Mouse (Mus musculus) CH12.LX (cell line): ENCODE measurements at regions not wholly inside any gene's neighbourhood (a gene's known extent, or its start where the extent isn't known, plus 50 kb on each side); places are given as distances from the start of the nearest gene placed in this dataset.

Source experiments
- DNase-seq: peaks from one replicate; pipeline ENCODE4 v3.0.0-alpha.2; 2013; ENCODE audit errors: extremely low read depth
- H3K27ac ChIP-seq: 2 replicates; pipeline ENCODE4 v1.5.1; 2012; ENCODE audit warnings: low read depth, mild to moderate bottlenecking, control low read depth, moderate library complexity; ENCODE audit not compliant: insufficient read depth
- H3K27me3 ChIP-seq: replicated peaks from 2 replicates; pipeline ENCODE3; 2012; ENCODE audit warnings: inconsistent platforms
- H3K36me3 ChIP-seq, 2 experiments: replicated peaks in 1 of 2; 2 replicates each; pipeline versions ENCODE3 to v1.6.1; 2012; ENCODE audit warnings: inconsistent platforms in 1 of 2, low read length in 1 of 2, mild to moderate bottlenecking in 1 of 2, mixed read lengths in 1 of 2, moderate library complexity in 1 of 2; ENCODE audit not compliant: control insufficient read depth in 1 of 2, insufficient read depth in 1 of 2
- H3K4me1 ChIP-seq, 2 experiments: 2 replicates each; pipeline ENCODE4 v1.6.1; 2012; ENCODE audit warnings: inconsistent platforms in 1 of 2, moderate library complexity in 1 of 2; ENCODE audit not compliant: insufficient read depth in 2 of 2, control insufficient read depth in 1 of 2
- H3K4me2 ChIP-seq: 2 replicates; pipeline ENCODE4 v1.6.1; 2012; ENCODE audit warnings: low read depth, mild to moderate bottlenecking, control low read depth; ENCODE audit not compliant: poor library complexity, insufficient read depth, severe bottlenecking
- H3K4me3 ChIP-seq, 3 experiments: fragments of 150-350 bp in 1 of 3; sonication (generic) in 1 of 3; replicated peaks in 1 of 3; 2 replicates each; pipeline versions ENCODE3 to v1.5.1; 2011 to 2012; ENCODE audit warnings: low read depth in 2 of 3, low read length in 2 of 3, mild to moderate bottlenecking in 2 of 3, moderate library complexity in 2 of 3, control low read depth in 1 of 3, improper control_type of control experiment in 1 of 3, inconsistent platforms in 1 of 3, mixed read lengths in 1 of 3; ENCODE audit not compliant: poor library complexity in 1 of 3
- H3K79me2 ChIP-seq: replicated peaks from 2 replicates; pipeline ENCODE4 v1.6.1; 2012; ENCODE audit warnings: mild to moderate bottlenecking, moderate library complexity; ENCODE audit not compliant: control insufficient read depth, poor library complexity, insufficient read depth, severe bottlenecking; ENCODE audit errors: extremely low read depth
- H3K9ac ChIP-seq: 2 replicates; pipeline ENCODE4 v1.6.1; 2012; ENCODE audit warnings: low read depth, mild to moderate bottlenecking, control low read depth, moderate library complexity; ENCODE audit not compliant: insufficient read depth
- H3K9me3 ChIP-seq: replicated peaks from 2 replicates; pipeline ENCODE3; 2012; ENCODE audit warnings: low read length, inconsistent platforms, mixed read lengths
- BHLHE40 ChIP-seq: IDR thresholded peaks from 2 replicates; pipeline ENCODE4 v1.6.1; 2011; ENCODE audit warnings: mild to moderate bottlenecking, low read depth, low read length, improper control_type of control experiment
- CHD1 ChIP-seq: IDR thresholded peaks from 2 replicates; pipeline ENCODE4 v1.6.1; 2012; ENCODE audit warnings: low read depth, low read length, improper control_type of control experiment, inconsistent platforms
- CHD2 ChIP-seq: IDR thresholded peaks from 2 replicates; pipeline ENCODE4 v1.6.1; 2011; ENCODE audit warnings: low read length, improper control_type of control experiment
- CTCF ChIP-seq, 2 experiments: IDR thresholded peaks in 1 of 2; conservative IDR thresholded peaks in 1 of 2; 2 replicates each; pipeline ENCODE4 v1.5.1; 2011 to 2012; ENCODE audit warnings: low read depth in 2 of 2, low read length in 2 of 2, improper control_type of control experiment in 1 of 2, inconsistent platforms in 1 of 2, mild to moderate bottlenecking in 1 of 2, moderate library complexity in 1 of 2
- E2F4 ChIP-seq: IDR thresholded peaks from 2 replicates; pipeline ENCODE4 v1.6.1; 2011; ENCODE audit warnings: low read depth, low read length, improper control_type of control experiment; ENCODE audit not compliant: insufficient replicate concordance
- ELF1 ChIP-seq: IDR thresholded peaks from 2 replicates; pipeline ENCODE4 v1.6.1; 2014; ENCODE audit warnings: low read depth, mild to moderate bottlenecking, inconsistent platforms, low read length, improper control_type of control experiment
- GABPA ChIP-seq: IDR thresholded peaks from 2 replicates; pipeline ENCODE4 v1.6.1; 2012; ENCODE audit warnings: low read depth, low read length, improper control_type of control experiment, inconsistent platforms; ENCODE audit not compliant: insufficient replicate concordance
- HCFC1 ChIP-seq: IDR thresholded peaks from 2 replicates; pipeline ENCODE4 v1.6.1; 2012; ENCODE audit warnings: low read depth, mild to moderate bottlenecking, inconsistent platforms, low read length, improper control_type of control experiment
- JUND ChIP-seq: conservative IDR thresholded peaks from 2 replicates; pipeline ENCODE4 v1.6.1; 2011; ENCODE audit warnings: low read depth, low read length, improper control_type of control experiment
- MAFK ChIP-seq: IDR thresholded peaks from 2 replicates; pipeline ENCODE4 v1.6.1; 2011; ENCODE audit warnings: low read length, improper control_type of control experiment; ENCODE audit not compliant: insufficient replicate concordance
- MAZ ChIP-seq: IDR thresholded peaks from 2 replicates; pipeline ENCODE4 v1.6.1; 2012; ENCODE audit warnings: low read depth, mild to moderate bottlenecking, inconsistent platforms, low read length, improper control_type of control experiment, moderate library complexity
- MEF2A ChIP-seq: IDR thresholded peaks from 2 replicates; pipeline ENCODE4 v1.6.1; 2014; ENCODE audit warnings: low read depth, mild to moderate bottlenecking, inconsistent platforms, low read length, improper control_type of control experiment, borderline replicate concordance
- MXI1 ChIP-seq: IDR thresholded peaks from 2 replicates; pipeline ENCODE4 v1.6.1; 2011; ENCODE audit warnings: mild to moderate bottlenecking, low read depth, low read length, improper control_type of control experiment
- MYC ChIP-seq: IDR thresholded peaks from 2 replicates; pipeline ENCODE4 v1.6.1; 2011; ENCODE audit warnings: low read depth, mild to moderate bottlenecking, improper control_type of control experiment, low read length
- NRF1 ChIP-seq: IDR thresholded peaks from 2 replicates; pipeline ENCODE4 v1.6.1; 2014; ENCODE audit warnings: low read depth, mild to moderate bottlenecking, inconsistent platforms, low read length, improper control_type of control experiment, moderate library complexity
- POLR2A ChIP-seq: IDR thresholded peaks from 2 replicates; pipeline ENCODE4 v1.6.1; 2011; ENCODE audit warnings: low read depth, mild to moderate bottlenecking, improper control_type of control experiment, low read length
- POLR2AphosphoS2 ChIP-seq: IDR thresholded peaks from 2 replicates; pipeline ENCODE4 v1.6.1; 2011; ENCODE audit warnings: low read depth, low read length, improper control_type of control experiment
- RAD21 ChIP-seq: IDR thresholded peaks from 2 replicates; pipeline ENCODE4 v1.6.1; 2011; ENCODE audit warnings: low read depth, mild to moderate bottlenecking, low read length, improper control_type of control experiment, moderate library complexity
- RCOR1 ChIP-seq: conservative IDR thresholded peaks from 2 replicates; pipeline ENCODE4 v1.6.1; 2012; ENCODE audit warnings: low read depth, mild to moderate bottlenecking, inconsistent platforms, low read length, improper control_type of control experiment
- SIN3A ChIP-seq: IDR thresholded peaks from 2 replicates; pipeline ENCODE4 v1.6.1; 2012; ENCODE audit warnings: low read length, improper control_type of control experiment, inconsistent platforms
- UBTF ChIP-seq: IDR thresholded peaks from 2 replicates; pipeline ENCODE4 v1.6.1; 2012; ENCODE audit warnings: low read depth, mild to moderate bottlenecking, inconsistent platforms, low read length, improper control_type of control experiment, moderate library complexity
- USF2 ChIP-seq: conservative IDR thresholded peaks from 2 replicates; pipeline ENCODE4 v1.6.1; 2011; ENCODE audit warnings: low read depth, low read length, improper control_type of control experiment
- ZC3H11A ChIP-seq: IDR thresholded peaks from 2 replicates; pipeline ENCODE4 v1.6.1; 2012; ENCODE audit warnings: low read depth, mild to moderate bottlenecking, inconsistent platforms, low read length, improper control_type of control experiment
- ZMIZ1 ChIP-seq: IDR thresholded peaks from 2 replicates; pipeline ENCODE4 v1.6.1; 2012; ENCODE audit warnings: low read depth, mild to moderate bottlenecking, inconsistent platforms, low read length, improper control_type of control experiment
- dilution Hi-C: fragments of 300-500 bp; cut with MboI; formaldehyde crosslinking; loops from 2 replicates; pipeline ENCODE4 v1.14.3; 2020; ENCODE audit warnings: low sequenced_read_pairs; ENCODE audit not compliant: extremely low pct_unique_long_range_greater_than_20kb, extremely low pct_ligation_motif_present
- in situ Hi-C: fragments of 300-500 bp; cut with MboI; formaldehyde crosslinking; loops from 3 replicates; pipeline ENCODE4 v1.14.3; 2019; ENCODE audit warnings: low sequenced_read_pairs, low pct_ligation_motif_present, low pct_unique_long_range_greater_than_20kb, mixed read lengths

GRCm38 (mm10) chr3:71563820-71564418 lies 1403.7 kb downstream of the Sis start (continued):
- no peak for TF ChIP-seq JUND
- no peak for TF ChIP-seq MEF2A
- no peak for TF ChIP-seq ZC3H11A
- no peak for TF ChIP-seq MAFK
- no peak for TF ChIP-seq USF2
- 0 out of 2 replicates have a peak, but pooled peaks have one; percentile 38 for TF ChIP-seq HCFC1
- no peak for TF ChIP-seq E2F4
- TF ChIP-seq BHLHE40, result no peak
- TF ChIP-seq UBTF, result no peak
- no peak for TF ChIP-seq CTCF (conservative IDR thresholded peaks at IDR 0.05 in 1 of 2, IDR thresholded peaks at IDR 0.05 in 1 of 2; ENCODE audit: low read depth in 2 of 2, low read length in 2 of 2)
- TF ChIP-seq NRF1, result no peak
- TF ChIP-seq MXI1, result no peak

- dilution Hi-C loops (no loop called here), in situ Hi-C loops (no loop called here)
- H3K4me1 ChIP-seq, result no peaks in the 10 kb centered on the region
- TF ChIP-seq POLR2AphosphoS2 (no peak), MAZ (no peak), MAFK (no peak), ZMIZ1 (no peak), ELF1 (no peak)
- H3K27me3 ChIP-seq, result no peaks in the 10 kb centered on the region
- no peak overlapping the region for H3K4me2 ChIP-seq
- no peaks in the 10 kb centered on the region for H3K9me3 ChIP-seq
- H3K79me2 ChIP-seq, result no peaks in the 10 kb centered on the region
- no peak overlapping the region for H3K27ac ChIP-seq
- H3K4me3 ChIP-seq, result no peak overlapping the region
- H3K36me3 ChIP-seq, result no peaks in the 10 kb centered on the region
- no peak overlapping the region for H3K9ac ChIP-seq
- DNase-seq, result no peak
These were observed 1404.8 kb downstream of the Sis start for GRCm38 (mm10) chr3:71562901-71563300.

- no peak overlapping the region for H3K9ac ChIP-seq
- dilution Hi-C loops (no loop called here), in situ Hi-C loops (no loop called here)
- no peaks in the 10 kb centered on the region for H3K79me2 ChIP-seq
- H3K4me2 ChIP-seq, result no peak overlapping the region
- no peaks in the 10 kb centered on the region for H3K4me1 ChIP-seq
- no peak overlapping the region for H3K4me3 ChIP-seq
- no peak for TF ChIP-seq USF2
- no peak for TF ChIP-seq MAZ
- no peak for TF ChIP-seq RAD21
- no peak for TF ChIP-seq CHD1
- TF ChIP-seq MYC, result no peak
- no peak for TF ChIP-seq CHD2
- TF ChIP-seq RCOR1, result no peak
- TF ChIP-seq BHLHE40, result no peak
- TF ChIP-seq POLR2A, result no peak
- TF ChIP-seq SIN3A, result no peak
- no peak for TF ChIP-seq POLR2AphosphoS2
- no peak for TF ChIP-seq GABPA
- TF ChIP-seq MAFK, result no peak
- H3K27ac ChIP-seq, result no peak overlapping the region
- DNase-seq, result no peak
- no peaks in the 10 kb centered on the region for H3K9me3 ChIP-seq
- H3K36me3 ChIP-seq, result no peaks in the 10 kb centered on the region
- no peaks in the 10 kb centered on the region for H3K27me3 ChIP-seq
These were observed 1421.8 kb downstream of the Sis start for GRCm38 (mm10) chr3:71545821-71546220.
